Mouse (Mus musculus) liver, embryonic 12.5 days (tissue): Measurements from ENCODE around the gene Rbm5. TPM values are rescaled to one million over a fixed set of nuclear protein-coding genes. Genes with fewer than 3 reads are reported as not detected.

Experiments used
- ATAC-seq: fragments of 200-750 bp; cut with Nextera tagmentation; 2 replicates; pipeline ENCODE4 v1.8.0; 2017; ENCODE audit warnings: moderate number of reproducible peaks, mild to moderate bottlenecking, moderate library complexity
- H3K27ac ChIP-seq: fragments of 300-500 bp; sonication (generic); 2 replicates; pipeline ENCODE4 v1.5.1; 2016; ENCODE audit warnings: mild to moderate bottlenecking
- H3K27me3 ChIP-seq: fragments of 300-500 bp; sonication (generic); replicated peaks from 2 replicates; pipeline ENCODE4 v1.6.1; 2016; ENCODE audit warnings: mild to moderate bottlenecking, moderate library complexity
- H3K36me3 ChIP-seq: fragments of 300-500 bp; sonication (generic); 2 replicates; pipeline ENCODE4 v1.6.1; 2016; ENCODE audit warnings: mild to moderate bottlenecking, moderate library complexity
- H3K4me1 ChIP-seq: fragments of 300-500 bp; sonication (generic); 2 replicates; pipeline ENCODE4 v1.6.1; 2016
- H3K4me2 ChIP-seq: fragments of 300-500 bp; sonication (generic); 2 replicates; pipeline ENCODE4 v1.6.1; 2016; ENCODE audit warnings: mild to moderate bottlenecking, moderate library complexity
- H3K4me3 ChIP-seq: fragments of 300-500 bp; sonication (generic); 2 replicates; pipeline ENCODE4 v1.5.1; 2016; ENCODE audit warnings: mild to moderate bottlenecking, moderate library complexity
- H3K9ac ChIP-seq: fragments of 300-500 bp; sonication (generic); 2 replicates; pipeline ENCODE4 v1.6.1; 2016; ENCODE audit warnings: mild to moderate bottlenecking, moderate library complexity
- H3K9me3 ChIP-seq: fragments of 300-500 bp; sonication (generic); replicated peaks from 2 replicates; pipeline ENCODE4 v1.6.1; 2016; ENCODE audit warnings: mild to moderate bottlenecking, moderate library complexity
- WGBS: fragments of 180-500 bp; shearing (Covaris S2); methylation state at CpG from one replicate; pipeline ENCODE4 v1.1.7; 2016; ENCODE audit not compliant: insufficient replicate concordance; 5-methylcytosine and 5-hydroxymethylcytosine counted together
- polyA plus RNA-seq: library from polyadenylated mRNA; unstranded; fragments of >200 nt; fragmentation: Nextera tagmentation; extraction: Ambion mirVana; gene quantifications from 2 replicates; pipeline ENCODE4 v1.2.1, GENCODE M21; 2016

Gene Rbm5
- polyA plus RNA-seq, 1 experiment from 2014 or later, result 88.6 TPM

DNA sequence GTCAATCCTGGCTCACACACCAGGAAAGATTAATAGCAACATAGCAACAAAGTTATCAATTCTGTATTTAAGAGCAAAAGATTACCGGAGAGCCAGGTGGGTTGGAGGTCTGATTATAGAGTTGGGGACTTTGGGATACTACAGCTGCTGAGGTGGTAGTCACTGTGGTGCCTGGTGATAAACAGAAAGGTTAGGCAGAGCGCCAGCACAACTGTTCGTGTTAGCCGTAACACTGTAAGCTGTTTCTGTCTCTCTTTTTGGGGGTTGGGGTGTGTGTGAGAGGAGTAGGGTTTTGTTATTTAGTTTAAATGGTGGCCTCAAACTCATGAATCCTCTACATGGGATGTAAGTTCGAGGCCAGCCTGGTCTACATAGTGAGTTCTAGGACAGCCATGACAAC lies 20.4 kb downstream of the Rbm5 start:
- 92% methylated on average over 5 of the region's 5 CpGs for WGBS
- Histone ChIP-seq H3K4me2 (no peak overlapping the region), H3K4me3 (no peak overlapping the region), H3K4me1 (peaks cover 17% of the 10 kb centered on the region), H3K27ac (no peak overlapping the region), H3K36me3 (peaks cover 97% of the 10 kb centered on the region), H3K9ac (no peak overlapping the region), H3K9me3 (no peaks in the 10 kb centered on the region), H3K27me3 (no peaks in the 10 kb centered on the region)
- ATAC-seq, result no peak

DNA sequence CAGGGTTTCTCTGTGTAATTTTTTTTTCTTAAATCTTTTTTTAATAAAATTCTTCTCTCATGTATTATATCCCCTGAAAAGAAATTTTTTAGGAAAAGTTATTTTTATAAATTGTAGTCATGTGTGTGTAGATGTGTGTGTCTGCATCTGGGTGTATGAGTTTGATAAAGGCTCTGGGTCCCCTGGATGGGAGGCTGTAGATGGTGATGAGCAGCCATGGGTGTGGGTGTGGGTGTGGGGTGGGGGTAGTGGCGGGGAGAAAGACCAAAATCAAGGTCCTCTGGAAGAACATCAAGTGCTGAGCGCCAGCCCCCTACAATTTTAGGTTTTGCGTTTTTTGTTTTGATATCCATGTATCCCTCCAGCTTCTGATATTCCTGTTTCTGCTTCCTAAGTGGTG lies 22.7 kb downstream of the Rbm5 start:
- Histone ChIP-seq H3K4me2 (peak overlapping the region; percentile 17), H3K4me3 (no peak overlapping the region), H3K27ac (peak overlapping the region; percentile 54), H3K4me1 (peaks cover 17% of the 10 kb centered on the region), H3K9ac (no peak overlapping the region), H3K36me3 (peaks cover 98% of the 10 kb centered on the region), H3K9me3 (no peaks in the 10 kb centered on the region), H3K27me3 (no peaks in the 10 kb centered on the region)
- 59% methylated on average over 3 of the region's 3 CpGs for WGBS
- ATAC-seq, result peak; percentile 85

- Histone ChIP-seq H3K36me3 (peaks cover 99% of the 10 kb centered on the region), H3K9ac (no peak overlapping the region), H3K9me3 (no peaks in the 10 kb centered on the region), H3K4me3 (no peak overlapping the region), H3K4me1 (peaks cover 17% of the 10 kb centered on the region), H3K4me2 (no peak overlapping the region), H3K27me3 (no peaks in the 10 kb centered on the region), H3K27ac (no peak overlapping the region)
- no peak for ATAC-seq
- WGBS, result 70% methylated on average over 1 of the region's 1 CpGs
Measured at GRCm38 (mm10) chr9:107747310-107747709, 23.5 kb downstream of the Rbm5 start.

- Histone ChIP-seq H3K4me2 (no peak overlapping the region), H3K27ac (no peak overlapping the region), H3K9me3 (no peaks in the 10 kb centered on the region), H3K9ac (no peak overlapping the region), H3K4me1 (peaks cover 17% of the 10 kb centered on the region), H3K36me3 (peaks cover 99% of the 10 kb centered on the region), H3K4me3 (no peak overlapping the region), H3K27me3 (no peaks in the 10 kb centered on the region)
- 85% methylated on average over 3 of the region's 3 CpGs for WGBS
- no peak for ATAC-seq
Measured at GRCm38 (mm10) chr9:107746679-107747078, 24.1 kb downstream of the Rbm5 start.

GRCm38 (mm10) chr9:107744061-107744460 lies 26.7 kb downstream of the Rbm5 start:
- ATAC-seq, result no peak
- H3K4me3 ChIP-seq, result no peak overlapping the region
- WGBS, result 88% methylated on average over 6 of the region's 6 CpGs
- H3K27me3 ChIP-seq, result no peaks in the 10 kb centered on the region
- no peak overlapping the region for H3K27ac ChIP-seq
- peaks cover 99% of the 10 kb centered on the region for H3K36me3 ChIP-seq
- H3K4me1 ChIP-seq, result peaks cover 16% of the 10 kb centered on the region
- H3K9ac ChIP-seq, result no peak overlapping the region
- H3K9me3 ChIP-seq, result no peaks in the 10 kb centered on the region
- H3K4me2 ChIP-seq, result no peak overlapping the region

- no peak overlapping the region for H3K9ac ChIP-seq
- WGBS, result 60% methylated on average over 4 of the region's 4 CpGs
- no peak overlapping the region for H3K4me3 ChIP-seq
- peaks cover 40% of the 10 kb centered on the region for H3K4me1 ChIP-seq
- H3K4me2 ChIP-seq, result no peak overlapping the region
- H3K9me3 ChIP-seq, result no peaks in the 10 kb centered on the region
- H3K36me3 ChIP-seq, result peaks cover 58% of the 10 kb centered on the region
- peaks cover 28% of the 10 kb centered on the region for H3K27me3 ChIP-seq
- ATAC-seq, result peak; percentile 46
- no peak overlapping the region for H3K27ac ChIP-seq
Measured at GRCm38 (mm10) chr9:107738841-107739202, 32.0 kb downstream of the Rbm5 start.

DNA sequence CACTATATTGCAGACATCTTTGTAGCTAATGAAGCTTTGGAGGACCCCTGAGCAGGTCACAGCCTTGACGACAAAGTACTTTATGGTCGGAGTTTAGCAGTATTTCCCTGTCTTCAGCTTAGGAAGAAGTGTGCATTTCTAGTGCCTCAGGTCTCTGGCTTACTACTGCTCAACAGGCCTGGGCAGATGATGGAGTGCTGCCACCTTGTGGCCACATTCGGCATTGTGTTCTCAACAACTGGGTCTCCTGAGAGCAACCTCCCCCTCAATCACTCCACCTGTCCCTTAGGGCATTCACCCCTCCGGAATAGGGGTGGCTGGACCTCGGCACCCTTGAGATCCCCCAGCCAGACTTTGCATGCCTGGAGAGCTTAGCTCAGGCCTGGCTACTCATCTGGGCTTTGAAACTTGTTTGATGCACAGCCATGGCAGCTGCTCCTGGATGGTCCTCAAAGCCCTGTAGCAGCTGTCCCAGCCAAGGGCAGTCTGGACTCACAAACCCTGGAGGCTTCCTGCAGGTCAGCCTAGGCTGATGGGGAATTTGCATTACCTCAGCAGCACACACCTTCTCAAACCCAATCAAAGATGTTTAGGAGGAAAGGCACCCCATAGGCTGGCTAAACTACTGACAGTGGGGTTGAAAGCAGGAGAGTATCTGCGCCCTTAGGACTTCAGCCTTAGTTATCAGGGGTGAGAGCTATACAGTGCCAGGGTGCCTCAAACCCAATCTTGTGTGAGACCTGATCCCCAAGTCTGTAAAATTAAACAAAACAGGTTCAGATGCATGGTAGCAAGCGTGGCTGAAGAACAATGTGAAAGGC lies 32.6 kb downstream of the Rbm5 start:
- no peaks in the 10 kb centered on the region for H3K9me3 ChIP-seq
- peaks cover 52% of the 10 kb centered on the region for H3K36me3 ChIP-seq
- no peak overlapping the region for H3K4me2 ChIP-seq
- H3K4me3 ChIP-seq, result no peak overlapping the region
- 23% methylated on average over 7 of the region's 7 CpGs for WGBS
- peak; percentile 69 for ATAC-seq
- peaks cover 40% of the 10 kb centered on the region for H3K4me1 ChIP-seq
- no peak overlapping the region for H3K9ac ChIP-seq
- no peak overlapping the region for H3K27ac ChIP-seq
- H3K27me3 ChIP-seq, result peaks cover 28% of the 10 kb centered on the region

GRCm38 (mm10) chr9:107736185-107736485 lies 34.7 kb downstream of the Rbm5 start:
- H3K4me1 ChIP-seq, result peaks cover 40% of the 10 kb centered on the region
- H3K27me3 ChIP-seq, result peaks cover 31% of the 10 kb centered on the region
- no peaks in the 10 kb centered on the region for H3K9me3 ChIP-seq
- no peak for ATAC-seq
- 0 out of 2 replicates have a peak overlapping the region, but pooled peaks have one; percentile 2 for H3K4me3 ChIP-seq
- no peak overlapping the region for H3K9ac ChIP-seq
- WGBS, result 4% methylated on average over 7 of the region's 7 CpGs
- H3K27ac ChIP-seq, result no peak overlapping the region
- peak overlapping the region; percentile 32 for H3K4me2 ChIP-seq
- peaks cover 31% of the 10 kb centered on the region for H3K36me3 ChIP-seq

GRCm38 (mm10) chr9:107735356-107736184 lies 35.2 kb downstream of the Rbm5 start:
- H3K36me3 ChIP-seq, result peaks cover 25% of the 10 kb centered on the region
- H3K4me3 ChIP-seq, result 0 out of 2 replicates have a peak overlapping the region, but pooled peaks have one; percentile 2
- peak overlapping the region; percentile 32 for H3K4me2 ChIP-seq
- peaks cover 40% of the 10 kb centered on the region for H3K4me1 ChIP-seq
- no peaks in the 10 kb centered on the region for H3K9me3 ChIP-seq
- 10% methylated on average over 17 of the region's 17 CpGs for WGBS
- no peak overlapping the region for H3K9ac ChIP-seq
- no peak overlapping the region for H3K27ac ChIP-seq
- H3K27me3 ChIP-seq, result peaks cover 31% of the 10 kb centered on the region
- no peak for ATAC-seq

- Histone ChIP-seq H3K27me3 (peaks cover 31% of the 10 kb centered on the region), H3K27ac (no peak overlapping the region), H3K9me3 (no peaks in the 10 kb centered on the region), H3K4me3 (no peak overlapping the region), H3K4me2 (no peak overlapping the region), H3K36me3 (peaks cover 15% of the 10 kb centered on the region), H3K4me1 (peaks cover 40% of the 10 kb centered on the region), H3K9ac (no peak overlapping the region)
- ATAC-seq, result no peak
- WGBS, result 15% methylated on average over 7 of the region's 7 CpGs
Measured at GRCm38 (mm10) chr9:107734567-107734971, 36.2 kb downstream of the Rbm5 start.

DNA sequence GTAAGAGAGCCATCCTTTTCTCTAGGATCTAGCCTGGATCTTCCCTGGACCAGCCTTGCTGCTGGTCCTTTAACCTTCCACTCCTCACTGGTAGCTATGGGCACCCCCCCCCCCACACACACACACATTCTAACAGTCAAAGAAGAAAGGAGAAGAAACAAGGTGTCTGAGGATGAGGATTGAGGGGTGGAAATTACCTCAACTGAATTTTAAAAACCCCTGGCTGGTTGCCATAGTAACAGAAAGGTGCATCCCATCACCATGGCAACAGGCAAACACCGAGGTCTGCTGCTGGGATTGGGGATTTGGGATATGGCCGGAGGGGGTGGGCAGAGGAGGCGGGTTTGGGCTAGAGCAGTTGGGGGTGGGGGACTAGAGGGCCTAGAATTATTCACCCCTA lies 41.1 kb downstream of the Rbm5 start:
- Histone ChIP-seq H3K4me3 (no peak overlapping the region), H3K4me2 (no peak overlapping the region), H3K27me3 (peaks cover 17% of the 10 kb centered on the region), H3K36me3 (no peaks in the 10 kb centered on the region), H3K27ac (no peak overlapping the region), H3K9ac (no peak overlapping the region), H3K9me3 (no peaks in the 10 kb centered on the region), H3K4me1 (peaks cover 34% of the 10 kb centered on the region)
- WGBS, result 50% methylated on average over 3 of the region's 3 CpGs
- no peak for ATAC-seq

GRCm38 (mm10) chr9:107728919-107729670 lies 41.7 kb downstream of the Rbm5 start:
- Histone ChIP-seq H3K27ac (no peak overlapping the region), H3K4me2 (no peak overlapping the region), H3K36me3 (no peaks in the 10 kb centered on the region), H3K4me1 (peaks cover 34% of the 10 kb centered on the region), H3K9ac (no peak overlapping the region), H3K27me3 (peaks cover 12% of the 10 kb centered on the region), H3K4me3 (no peak overlapping the region), H3K9me3 (no peaks in the 10 kb centered on the region)
- 28% methylated on average over 6 of the region's 6 CpGs for WGBS
- no peak for ATAC-seq
